Mouse (Mus musculus) brain, embryonic 14.5 days (tissue): ENCODE results near the gene Gm10409. TPM values are rescaled to one million over a fixed set of nuclear protein-coding genes. Genes with fewer than 3 reads are reported as not detected.
"Not testable (repeated sequence)": the region's sequence is repeated elsewhere in the genome, so short reads cannot be mapped to it uniquely, and the experiment has no call there.

Source experiments
- DNase-seq: peaks from one replicate; pipeline ENCODE4 v3.0.0-alpha.2; 2011; ENCODE audit warnings: low read depth
- polyA plus RNA-seq: library from polyadenylated mRNA; depleted of rRNA; stranded (reverse); fragments of >200 nt; gene quantifications from 2 replicates; pipeline ENCODE4 v1.2.3, GENCODE M21; 2012; rRNA removed

The Gm10409 gene
- polyA plus RNA-seq: 6.1 and 6.5 TPM in 2 replicates

- DNase-seq: not testable (repeated sequence)
Measured at GRCm38 (mm10) chr14:3412314-3412713, at the start of gene Gm10409. Gene Gm10409, plus strand, starts transcription at chr14:3412614.

DNA sequence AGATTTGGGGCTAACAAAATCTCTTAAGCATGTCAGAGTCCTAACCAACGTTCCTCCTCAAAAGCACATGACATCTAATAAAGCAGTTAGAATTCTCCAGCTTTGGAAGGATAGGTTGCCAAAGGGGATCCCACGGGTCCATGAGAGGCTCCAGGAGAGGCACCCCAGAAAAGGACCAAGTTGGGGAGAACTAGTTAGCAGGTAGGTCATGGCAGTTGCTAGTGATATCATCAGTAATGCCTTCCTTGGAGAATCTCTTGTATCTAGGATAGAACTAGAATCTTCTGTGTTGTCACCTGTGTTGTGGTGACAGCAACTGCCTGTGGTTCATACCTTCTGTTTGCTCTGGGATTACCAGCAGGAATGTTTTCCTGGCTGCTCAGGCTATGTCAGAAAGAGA is 17.6 kb upstream of the Gm10409 start, which contains the start of gene Gm10413:
Gm10413 (plus strand) TSS at position 301 of the 400 bp plus-strand sequence.
- DNase-seq: not testable (repeated sequence)

GRCm38 (mm10) chr14:3427803-3428202 is 15.4 kb downstream of the Gm10409 start, which contains the start of gene Gm3005:
Gene Gm3005, plus strand, starts transcription at chr14:3428103.
- not testable (repeated sequence) for DNase-seq

- DNase-seq: not testable (repeated sequence)
Measured at GRCm38 (mm10) chr14:3449079-3449478, 36.7 kb downstream of the Gm10409 start, which contains the start of gene Gm10408. Gene Gm10408, plus strand, starts transcription at chr14:3449379.

Other genes starting within 250 kb of the Gm10409 start
- gene Gm5795, start 224.4 kb upstream of the Gm10409 start, polyA plus RNA-seq: 0.44 and 0.45 TPM in 2 replicates
- gene D830030K20Rik, start 204.1 kb upstream of the Gm10409 start, polyA plus RNA-seq: 9.2 and 11.6 TPM in 2 replicates
- gene Gm2956, start 80.0 kb upstream of the Gm10409 start, polyA plus RNA-seq: 0.18 and 0.38 TPM in 2 replicates
- not detected in 2 replicates for gene Gm10413, start 17.5 kb upstream of the Gm10409 start, polyA plus RNA-seq
- gene Gm3005, start 15.5 kb downstream of the Gm10409 start, polyA plus RNA-seq: 9.0 and 9.1 TPM in 2 replicates
- gene Gm10408, start 36.8 kb downstream of the Gm10409 start, polyA plus RNA-seq: not detected in 2 replicates
- not detected in 2 replicates for gene Gm3012, start 221.9 kb downstream of the Gm10409 start, polyA plus RNA-seq
- 6.1 and 6.5 TPM in 2 replicates for gene Gm3020, start 239.4 kb downstream of the Gm10409 start, polyA plus RNA-seq